Mouse (Mus musculus) midbrain, postnatal 0 days (tissue): ENCODE measurements at regions not wholly inside any gene's neighbourhood (a gene's known extent, or its start where the extent isn't known, plus 50 kb on each side); places are given as distances from the start of the nearest gene placed in this dataset. TPM values are rescaled to one million over a fixed set of nuclear protein-coding genes. Genes with fewer than 3 reads are reported as not detected.

ENCODE experiments used
- ATAC-seq: fragments of 200-750 bp; cut with Nextera tagmentation; 2 replicates; pipeline ENCODE4 v1.8.0; 2017; ENCODE audit warnings: moderate number of reproducible peaks, mild to moderate bottlenecking, moderate TSS enrichment, moderate library complexity; ENCODE audit not compliant: low FRiP score
- DNase-seq: peaks from one replicate; pipeline ENCODE4 v3.0.0-alpha.2; 2015; ENCODE audit warnings: low spot score
- H3K27ac ChIP-seq: fragments of 300-500 bp; sonication (generic); 2 replicates; pipeline ENCODE4 v1.5.1; 2014; ENCODE audit warnings: low read depth, mild to moderate bottlenecking, low read length, mixed read lengths
- H3K27me3 ChIP-seq: fragments of 300-500 bp; sonication (generic); 2 replicates; pipeline ENCODE4 v1.6.1; 2014; ENCODE audit warnings: low read length, control low read depth, mixed read lengths; ENCODE audit not compliant: insufficient read depth
- H3K36me3 ChIP-seq: fragments of 300-500 bp; sonication (generic); 2 replicates; pipeline ENCODE4 v1.6.1; 2014; ENCODE audit warnings: low read length, control low read depth, mixed read lengths; ENCODE audit not compliant: insufficient read depth
- H3K4me1 ChIP-seq: fragments of 300-500 bp; sonication (generic); 2 replicates; pipeline ENCODE4 v1.6.1; 2014; ENCODE audit warnings: mild to moderate bottlenecking, control low read depth, antibody characterized with exemption, low read length, mixed read lengths; ENCODE audit not compliant: insufficient read depth
- H3K4me2 ChIP-seq: fragments of 300-500 bp; sonication (generic); 2 replicates; pipeline ENCODE4 v1.6.1; 2014; ENCODE audit warnings: low read depth, mild to moderate bottlenecking, low read length, mixed read lengths; ENCODE audit not compliant: poor library complexity, severe bottlenecking
- H3K4me3 ChIP-seq: fragments of 300-500 bp; sonication (generic); 2 replicates; pipeline ENCODE4 v1.5.1; 2014; ENCODE audit warnings: low read depth, mild to moderate bottlenecking, low read length, moderate library complexity
- H3K9ac ChIP-seq: fragments of 300-500 bp; sonication (generic); replicated peaks from 2 replicates; pipeline ENCODE4 v1.6.1; 2014; ENCODE audit warnings: mild to moderate bottlenecking, low read length, moderate library complexity, mixed read lengths; ENCODE audit not compliant: poor library complexity, severe bottlenecking
- H3K9me3 ChIP-seq: fragments of 300-500 bp; sonication (generic); 2 replicates; pipeline ENCODE4 v1.6.1; 2016; ENCODE audit warnings: low read length, control low read depth
- CTCF ChIP-seq: IDR thresholded peaks from 2 replicates; pipeline ENCODE4 v1.5.1; 2016; ENCODE audit warnings: antibody characterized with exemption, mild to moderate bottlenecking
- WGBS: fragments of 180-500 bp; shearing (Covaris S2); extraction: QIAGEN DNeasy Blood & Tissue Kit; methylation state at CpG from one replicate; pipeline ENCODE4 v1.1.7; 2014; 5-methylcytosine and 5-hydroxymethylcytosine counted together
- microRNA-seq: library from miRNA; unstranded; fragments of <30 nt; microRNA quantifications from one replicate; pipeline ENCODE4, GENCODE M21; 2016; ENCODE audit warnings: borderline number of aligned reads

DNA sequence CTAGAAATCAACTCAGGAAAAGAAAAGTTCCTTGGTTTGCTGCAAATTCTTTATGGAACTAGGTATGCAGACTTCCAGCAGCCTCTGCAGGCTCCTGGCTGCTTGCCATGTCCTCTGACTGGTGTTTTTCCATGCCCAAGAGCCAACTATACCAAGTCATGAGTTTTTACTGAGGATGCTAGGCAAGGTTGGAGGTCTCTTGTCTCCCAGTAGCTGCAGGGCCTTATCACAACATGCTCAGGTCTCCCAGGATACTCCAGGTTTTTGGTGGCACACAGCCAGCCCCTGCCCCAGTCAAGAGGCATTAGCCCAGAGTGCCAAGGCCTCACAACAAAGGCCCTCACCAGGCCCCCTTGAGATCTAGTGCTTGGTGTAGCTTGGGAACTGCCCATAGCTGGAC lies 409.3 kb upstream of the Fat1 start:
- no peak for TF ChIP-seq CTCF
- Histone ChIP-seq H3K36me3 (no peaks in the 10 kb centered on the region), H3K27me3 (no peaks in the 10 kb centered on the region), H3K9me3 (no peaks in the 10 kb centered on the region), H3K9ac (no peak overlapping the region), H3K4me1 (no peaks in the 10 kb centered on the region), H3K4me2 (no peak overlapping the region), H3K27ac (no peak overlapping the region), H3K4me3 (no peak overlapping the region)
- no peak for ATAC-seq
- no peak for DNase-seq

DNA sequence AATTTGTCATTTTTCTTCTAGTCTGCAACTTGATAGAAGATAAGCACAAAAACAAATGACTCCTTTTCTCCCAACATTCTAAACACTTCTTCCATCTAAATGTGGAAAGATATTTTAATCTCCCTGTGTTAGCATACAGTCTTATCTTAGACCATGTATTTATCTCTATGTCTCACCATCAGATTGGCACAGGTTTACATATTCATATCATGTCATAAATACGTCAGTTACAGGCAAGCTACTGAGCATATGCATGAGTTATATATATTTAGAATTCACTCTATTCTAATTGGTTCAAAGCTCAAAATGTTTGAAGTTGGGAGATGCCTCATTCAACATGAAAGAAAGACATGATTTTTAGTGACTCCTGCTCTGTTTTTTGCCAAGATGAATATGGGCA lies 405.6 kb upstream of the Fat1 start:
- Histone ChIP-seq H3K27ac (no peak overlapping the region), H3K9me3 (no peaks in the 10 kb centered on the region), H3K4me1 (no peaks in the 10 kb centered on the region), H3K9ac (no peak overlapping the region), H3K27me3 (no peaks in the 10 kb centered on the region), H3K4me3 (no peak overlapping the region), H3K4me2 (no peak overlapping the region), H3K36me3 (no peaks in the 10 kb centered on the region)
- DNase-seq = no peak
- no peak for TF ChIP-seq CTCF
- no peak for ATAC-seq
- 48% methylated on average over 1 of the region's 1 CpGs for WGBS

DNA sequence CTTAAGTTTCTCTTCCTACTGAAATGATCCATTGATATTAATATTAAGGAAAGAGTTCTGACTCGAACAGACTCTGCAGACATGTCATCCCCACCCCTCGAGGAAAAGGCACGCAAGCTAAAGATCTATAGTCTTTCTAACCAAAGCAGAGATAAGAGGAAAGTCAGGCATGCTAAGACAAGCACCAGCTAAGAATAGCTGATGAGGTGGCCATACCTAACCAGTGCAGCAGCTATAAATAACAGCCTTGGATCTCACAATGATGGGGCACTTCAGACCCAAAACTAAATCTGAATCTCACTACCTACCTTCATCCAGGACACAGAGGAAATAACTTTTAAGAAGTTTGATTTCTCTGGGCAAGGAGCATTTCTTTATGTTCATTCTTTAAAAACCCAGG lies 386.4 kb upstream of the Fat1 start:
- H3K27me3 ChIP-seq = no peaks in the 10 kb centered on the region

DNA sequence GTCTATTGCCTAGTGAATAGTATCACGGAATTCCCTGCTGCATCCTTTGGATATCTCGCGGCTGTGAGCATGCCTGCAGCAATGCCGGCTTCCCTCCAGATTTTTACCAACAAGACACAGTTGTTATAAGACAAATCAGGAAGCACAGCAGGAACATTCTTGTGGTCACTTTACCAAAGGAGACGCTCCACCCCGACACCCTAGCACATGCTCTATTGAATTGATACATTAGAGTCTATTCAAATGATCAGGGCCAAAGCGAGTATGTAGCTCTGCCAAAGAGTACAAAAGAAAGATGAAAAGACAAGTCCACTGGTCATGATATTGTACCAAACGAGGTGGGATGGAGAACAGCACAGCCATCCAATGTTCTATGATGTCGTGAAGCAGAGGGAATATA lies 376.1 kb upstream of the Fat1 start:
- DNase-seq = no peak
- no peak for TF ChIP-seq CTCF
- no peak overlapping the region for H3K4me3 ChIP-seq
- 67% methylated on average over 9 of the region's 9 CpGs for WGBS
- no peak overlapping the region for H3K9ac ChIP-seq
- H3K27ac ChIP-seq = no peak overlapping the region
- H3K4me2 ChIP-seq = no peak overlapping the region
- no peaks in the 10 kb centered on the region for H3K9me3 ChIP-seq
- no peak for ATAC-seq
- peaks cover 3% of the 10 kb centered on the region; the same call in 1 of the 2 replicates for H3K4me1 ChIP-seq
- no peaks in the 10 kb centered on the region for H3K36me3 ChIP-seq
- no peaks in the 10 kb centered on the region for H3K27me3 ChIP-seq

More for the DNA sequence above, 386.4 kb upstream of the Fat1 start:
- no peak overlapping the region for H3K4me2 ChIP-seq
- H3K4me3 ChIP-seq = no peak overlapping the region
- no peaks in the 10 kb centered on the region for H3K9me3 ChIP-seq
- no peaks in the 10 kb centered on the region for H3K4me1 ChIP-seq
- WGBS = 82% methylated on average over 3 of the region's 3 CpGs
- no peak for TF ChIP-seq CTCF
- no peak for DNase-seq
- H3K27ac ChIP-seq = no peak overlapping the region
- H3K36me3 ChIP-seq = no peaks in the 10 kb centered on the region
- no peak overlapping the region for H3K9ac ChIP-seq
- ATAC-seq = no peak

DNA sequence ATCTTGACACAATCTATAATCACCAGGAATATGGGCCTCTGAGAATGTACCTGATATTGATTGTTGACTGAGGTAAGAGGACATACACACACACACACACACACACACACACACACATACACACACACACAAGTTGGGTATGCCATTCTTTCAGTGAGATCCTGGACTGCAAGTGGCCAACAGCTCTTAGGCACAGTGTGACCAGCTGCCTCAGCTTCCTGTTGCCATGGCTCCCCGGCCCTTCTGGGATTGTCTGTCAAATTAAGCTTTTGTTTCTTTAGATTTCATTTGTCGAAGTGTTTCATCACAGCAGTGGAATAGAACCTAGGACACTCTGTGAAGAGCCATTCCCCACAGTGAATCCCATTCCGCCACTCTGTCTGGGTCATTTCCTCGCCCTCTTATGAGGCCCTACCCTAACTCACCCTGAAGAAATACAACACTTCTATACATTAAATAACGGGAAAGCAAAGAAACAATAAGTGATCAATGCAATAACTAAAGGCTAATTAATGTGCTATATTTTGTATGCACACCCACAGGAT lies 358.9 kb upstream of the Fat1 start:
- no peak for ATAC-seq

DNA sequence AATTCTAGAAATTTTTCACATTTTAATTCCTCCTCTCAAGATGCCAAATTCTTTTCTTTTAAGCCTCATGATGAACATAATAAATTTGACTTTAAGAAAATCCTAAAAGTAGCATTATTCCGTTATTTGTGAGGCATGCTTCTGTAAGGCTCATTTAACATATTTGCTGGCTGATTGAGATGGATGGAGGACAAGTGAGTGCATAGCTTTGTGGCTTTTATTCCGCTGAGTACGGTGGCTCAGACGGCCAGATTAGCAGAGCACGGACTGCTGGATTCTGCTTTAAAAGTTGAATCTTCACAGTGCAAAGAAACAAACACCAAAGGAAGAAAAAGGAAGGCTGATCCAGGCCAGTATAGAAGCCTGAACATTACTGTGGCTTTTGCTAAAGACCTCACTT lies 358.3 kb upstream of the Fat1 start:
- DNase-seq = peak; percentile 11
- no peaks in the 10 kb centered on the region for H3K27me3 ChIP-seq
- H3K4me1 ChIP-seq = no peaks in the 10 kb centered on the region
- ATAC-seq = no peak
- H3K4me2 ChIP-seq = no peak overlapping the region
- H3K27ac ChIP-seq = no peak overlapping the region
- H3K9me3 ChIP-seq = no peaks in the 10 kb centered on the region
- no peak overlapping the region for H3K9ac ChIP-seq
- WGBS = 55% methylated on average over 5 of the region's 5 CpGs
- H3K4me3 ChIP-seq = no peak overlapping the region
- no peaks in the 10 kb centered on the region for H3K36me3 ChIP-seq
- TF ChIP-seq CTCF = no peak

More for the DNA sequence above, 358.9 kb upstream of the Fat1 start:
- 63% methylated on average over 5 of the region's 5 CpGs for WGBS
- no peak overlapping the region for H3K4me3 ChIP-seq
- H3K27ac ChIP-seq = no peak overlapping the region
- peak; percentile 47 for DNase-seq
- TF ChIP-seq CTCF = no peak
- H3K4me2 ChIP-seq = no peak overlapping the region
- no peaks in the 10 kb centered on the region for H3K4me1 ChIP-seq
- H3K36me3 ChIP-seq = no peaks in the 10 kb centered on the region
- H3K9ac ChIP-seq = no peak overlapping the region
- H3K27me3 ChIP-seq = no peaks in the 10 kb centered on the region
- no peaks in the 10 kb centered on the region for H3K9me3 ChIP-seq

Small RNA genes lying in the stretch of these regions (microRNA-seq; reads per million reads assigned to microRNA genes)
- gene Gm26241 = not detected
